Mouse (Mus musculus): ENCODE data around the gene Trim7. TPM values are rescaled to one million over a fixed set of nuclear protein-coding genes. Genes with fewer than 3 reads are reported as not detected.
"Not testable (repeated sequence)": the region's sequence is repeated elsewhere in the genome, so short reads cannot be mapped to it uniquely, and the experiment has no call there.

Gene Trim7
- polyA plus RNA-seq, 1 experiment = not detected

DNA sequence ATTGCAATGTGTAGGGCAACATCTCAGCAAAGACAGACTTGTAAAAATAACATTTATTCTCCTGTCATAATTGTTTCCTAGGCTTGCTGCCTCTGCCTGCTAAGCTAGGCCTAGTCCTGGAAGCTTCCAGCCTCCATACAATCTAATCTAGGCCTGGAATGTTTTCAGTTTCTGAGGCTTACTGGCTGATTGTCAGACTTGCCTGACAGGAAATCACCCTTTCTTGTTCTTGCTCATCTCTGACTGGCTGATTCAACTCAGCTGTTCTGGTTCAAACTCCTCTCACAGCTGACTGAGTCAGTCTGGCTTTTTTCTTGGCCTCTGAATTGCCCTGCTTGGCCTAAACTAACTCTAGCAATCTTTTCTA lies 5.6 kb upstream of the Trim7 start:
- peaks cover 8% of the 10 kb centered on the region for H3K36me3 ChIP-seq (ENCODE audit: control insufficient read depth)
- peaks cover 23% of the 10 kb centered on the region for H3K27me3 ChIP-seq (ENCODE audit: control insufficient read depth)
- H3K4me1 ChIP-seq (ENCODE audit: control insufficient read depth) = peaks cover 60% of the 10 kb centered on the region
- no peaks in the 10 kb centered on the region for H3K9me3 ChIP-seq (ENCODE audit: control insufficient read depth, low read length)
- TF ChIP-seq GATA1 (IDR thresholded peaks at IDR 0.05; ENCODE audit: low read length) (no peak), TAL1 (IDR thresholded peaks at IDR 0.05; ENCODE audit: low read length) (no peak)
- H3K4me3 ChIP-seq (replicated peaks) = no peak overlapping the region

DNA sequence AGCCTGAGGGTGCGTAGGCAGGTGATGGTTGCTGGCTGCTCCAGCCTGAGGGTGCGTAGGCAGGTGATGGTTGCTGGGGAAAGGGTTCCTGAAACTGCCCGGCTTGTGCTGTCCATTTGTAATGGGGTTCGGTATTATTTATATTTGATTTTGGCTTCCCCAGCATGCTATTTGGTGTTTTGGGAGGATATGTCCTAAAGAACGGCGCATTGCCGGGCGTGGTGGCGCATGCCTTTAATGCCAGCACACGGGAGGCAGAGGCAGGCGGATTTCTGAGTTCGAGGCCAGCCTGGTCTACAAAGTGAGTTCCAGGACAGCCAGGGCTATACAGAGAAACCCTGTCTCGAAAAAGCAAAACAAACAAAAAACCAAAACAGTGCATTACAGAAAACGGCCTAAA lies 4.6 kb upstream of the Trim7 start:
- H3K4me3 ChIP-seq (replicated peaks); H3K36me3 ChIP-seq (ENCODE audit: control insufficient read depth); H3K9me3 ChIP-seq (ENCODE audit: control insufficient read depth, low read length): not testable (repeated sequence)
- peaks cover 52% of the 10 kb centered on the region for H3K4me1 ChIP-seq (ENCODE audit: control insufficient read depth)
- H3K27me3 ChIP-seq (ENCODE audit: control insufficient read depth) = peaks cover 28% of the 10 kb centered on the region

DNA sequence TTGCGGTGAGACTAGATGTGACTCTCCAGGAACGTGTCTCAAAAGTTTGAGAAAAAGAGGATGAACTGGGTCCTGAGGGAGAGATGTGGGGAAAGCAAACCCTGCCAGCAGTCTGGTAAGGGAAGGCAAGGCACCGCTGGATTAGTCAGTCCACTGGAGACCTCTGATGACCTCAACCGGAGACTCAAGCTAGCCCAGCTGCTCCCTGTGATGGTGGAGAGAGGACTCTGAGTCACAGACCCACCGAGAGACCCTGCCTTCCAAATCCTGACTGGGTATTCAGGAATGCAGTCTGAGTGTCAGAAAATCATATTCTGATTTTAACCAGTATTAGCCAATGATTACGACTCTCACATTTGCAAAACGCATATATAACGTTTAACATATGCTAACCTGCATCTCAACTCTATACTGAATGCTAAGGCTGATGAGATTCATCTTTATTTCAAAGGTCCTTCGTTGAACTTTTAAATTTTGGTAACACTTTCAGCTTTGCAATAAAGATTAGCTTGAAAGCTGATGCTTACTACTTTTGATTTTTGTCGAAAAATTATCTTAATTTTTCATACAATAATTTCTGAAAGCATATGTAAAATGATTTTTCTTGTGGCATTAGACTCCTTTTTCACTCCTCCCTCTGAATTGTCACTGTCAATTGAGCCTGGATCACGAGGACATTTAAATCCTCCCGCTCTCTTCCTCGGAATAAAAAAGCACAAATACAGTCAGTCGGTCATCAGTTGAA lies 3.0 kb upstream of the Trim7 start:
- H3K4me3 ChIP-seq (replicated peaks) = peak overlapping the region; percentile 62
- peaks cover 6% of the 10 kb centered on the region for H3K9me3 ChIP-seq (ENCODE audit: control insufficient read depth, low read length)
- TF ChIP-seq GATA1 (IDR thresholded peaks at IDR 0.05; ENCODE audit: low read length) = no peak
- TF ChIP-seq TAL1 (IDR thresholded peaks at IDR 0.05; ENCODE audit: low read length) = no peak
- H3K27me3 ChIP-seq (ENCODE audit: control insufficient read depth) = peaks cover 43% of the 10 kb centered on the region
- H3K36me3 ChIP-seq (ENCODE audit: control insufficient read depth) = no peaks in the 10 kb centered on the region
- peaks cover 59% of the 10 kb centered on the region for H3K4me1 ChIP-seq (ENCODE audit: control insufficient read depth)

DNA sequence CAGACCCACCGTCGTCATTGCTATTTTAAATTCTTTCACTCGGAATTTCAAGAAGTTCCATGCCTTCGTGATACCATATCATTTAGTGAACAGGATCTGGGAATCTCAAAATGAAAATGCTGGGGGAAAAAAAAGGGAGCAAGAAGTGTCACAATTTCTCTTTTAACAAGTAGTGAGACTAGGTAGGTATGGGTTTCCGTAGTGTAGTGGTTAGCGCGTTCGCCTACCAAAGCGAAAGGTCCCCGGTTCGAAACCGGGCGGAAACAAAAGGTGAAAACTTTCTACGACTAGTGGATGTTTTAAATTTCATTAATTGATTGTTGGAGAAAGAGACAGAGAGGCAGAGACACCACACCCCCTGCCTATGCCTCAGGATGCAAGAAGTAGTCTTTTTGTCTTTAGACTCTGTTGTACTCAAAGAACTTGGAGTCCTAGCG lies 2.4 kb upstream of the Trim7 start:
- Histone ChIP-seq H3K27me3 (ENCODE audit: control insufficient read depth) (peaks cover 45% of the 10 kb centered on the region), H3K4me1 (ENCODE audit: control insufficient read depth) (peaks cover 53% of the 10 kb centered on the region), H3K9me3 (ENCODE audit: control insufficient read depth, low read length) (peaks cover 9% of the 10 kb centered on the region), H3K36me3 (ENCODE audit: control insufficient read depth) (no peaks in the 10 kb centered on the region), H3K4me3 (replicated peaks) (peak overlapping the region; percentile 62)
- TF ChIP-seq TAL1 (IDR thresholded peaks at IDR 0.05; ENCODE audit: low read length) = no peak
- no peak for TF ChIP-seq GATA1 (IDR thresholded peaks at IDR 0.05; ENCODE audit: low read length)

DNA sequence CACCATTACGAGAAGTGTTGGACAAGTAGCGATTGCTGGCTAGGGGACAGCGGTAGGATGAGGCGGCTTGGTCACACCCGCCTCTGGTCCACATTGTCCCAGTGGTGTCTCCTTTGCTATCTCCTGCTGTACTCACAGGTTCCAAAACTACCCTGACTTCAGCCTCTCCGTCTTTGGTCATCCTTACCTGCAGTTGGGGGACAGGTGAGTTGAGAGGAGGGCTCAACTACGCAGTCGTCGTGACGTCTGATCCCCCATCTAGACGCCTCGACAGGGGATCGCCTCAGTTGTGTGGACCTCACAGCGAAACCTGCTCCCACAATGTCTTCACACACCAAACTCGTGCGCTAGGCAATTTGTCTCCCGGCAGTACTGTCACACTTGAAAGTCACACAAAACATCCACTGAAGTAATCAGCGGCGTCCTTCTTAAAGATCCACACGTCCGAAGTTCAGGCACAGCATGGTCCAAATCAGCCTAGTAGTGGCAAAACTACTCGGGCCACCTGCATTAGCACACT lies 1.6 kb upstream of the Trim7 start:
- Histone ChIP-seq H3K4me3 (replicated peaks) (peak overlapping the region; percentile 62), H3K4me1 (ENCODE audit: control insufficient read depth) (peaks cover 51% of the 10 kb centered on the region)
- TF ChIP-seq GATA1 (IDR thresholded peaks at IDR 0.05; ENCODE audit: low read length) (no peak), TAL1 (IDR thresholded peaks at IDR 0.05; ENCODE audit: low read length) (no peak)

DNA sequence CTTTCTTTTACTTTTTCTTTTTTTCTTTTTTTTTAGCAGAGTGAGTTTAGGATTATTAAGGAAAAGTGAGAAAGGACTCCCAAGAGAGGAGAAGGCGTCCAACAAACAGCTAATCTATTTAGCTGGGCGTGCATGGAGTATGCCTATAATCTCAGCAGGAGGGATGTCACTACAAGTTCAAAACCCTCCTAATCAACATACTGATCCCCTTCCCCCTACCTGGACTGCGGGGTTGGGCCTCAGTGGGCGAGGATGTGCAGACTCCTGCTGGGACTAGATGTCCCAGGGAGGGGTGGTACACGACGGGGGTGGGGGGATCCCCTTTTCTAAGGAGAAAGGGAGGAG lies 784 bp downstream of the Trim7 start:
- peaks cover 11% of the 10 kb centered on the region for H3K9me3 ChIP-seq (ENCODE audit: control insufficient read depth, low read length)
- no peaks in the 10 kb centered on the region for H3K36me3 ChIP-seq (ENCODE audit: control insufficient read depth)
- peaks cover 45% of the 10 kb centered on the region for H3K27me3 ChIP-seq (ENCODE audit: control insufficient read depth)
- TF ChIP-seq GATA1 (IDR thresholded peaks at IDR 0.05; ENCODE audit: low read length) (no peak), TAL1 (IDR thresholded peaks at IDR 0.05; ENCODE audit: low read length) (no peak)
- H3K4me1 ChIP-seq (ENCODE audit: control insufficient read depth) = peaks cover 34% of the 10 kb centered on the region
- peak overlapping the region; percentile 66 for H3K4me3 ChIP-seq (replicated peaks)

More for the DNA sequence above, 1.6 kb upstream of the Trim7 start:
- Histone ChIP-seq H3K36me3 (ENCODE audit: control insufficient read depth) (no peaks in the 10 kb centered on the region), H3K27me3 (ENCODE audit: control insufficient read depth) (peaks cover 45% of the 10 kb centered on the region), H3K9me3 (ENCODE audit: control insufficient read depth, low read length) (peaks cover 11% of the 10 kb centered on the region)

DNA sequence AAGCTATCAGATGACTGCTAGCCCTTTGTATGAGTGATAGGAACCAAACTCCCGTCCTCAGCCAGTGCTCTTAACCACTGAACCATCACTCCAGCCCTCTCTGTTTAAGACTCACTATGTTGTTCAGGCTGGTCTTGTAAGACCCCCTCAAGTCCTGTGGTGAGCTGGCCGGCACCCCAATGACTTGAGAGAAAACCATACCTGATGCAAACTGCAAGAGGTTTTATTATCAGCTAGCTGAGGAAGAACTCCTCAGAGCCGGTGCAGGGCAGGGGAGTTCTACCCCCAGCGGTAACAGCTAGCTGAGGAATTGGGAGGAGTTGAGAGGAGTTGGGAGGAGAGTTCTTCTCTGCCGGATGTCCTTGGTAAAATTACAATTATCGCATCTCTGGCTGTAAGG lies 2.0 kb downstream of the Trim7 start:
- Histone ChIP-seq H3K9me3 (ENCODE audit: control insufficient read depth, low read length) (peaks cover 11% of the 10 kb centered on the region), H3K4me3 (replicated peaks) (no peak overlapping the region), H3K36me3 (ENCODE audit: control insufficient read depth) (no peaks in the 10 kb centered on the region), H3K4me1 (ENCODE audit: control insufficient read depth) (peaks cover 32% of the 10 kb centered on the region), H3K27me3 (ENCODE audit: control insufficient read depth) (peaks cover 41% of the 10 kb centered on the region)
- no peak for TF ChIP-seq TAL1 (IDR thresholded peaks at IDR 0.05; ENCODE audit: low read length)
- TF ChIP-seq GATA1 (IDR thresholded peaks at IDR 0.05; ENCODE audit: low read length) = no peak

DNA sequence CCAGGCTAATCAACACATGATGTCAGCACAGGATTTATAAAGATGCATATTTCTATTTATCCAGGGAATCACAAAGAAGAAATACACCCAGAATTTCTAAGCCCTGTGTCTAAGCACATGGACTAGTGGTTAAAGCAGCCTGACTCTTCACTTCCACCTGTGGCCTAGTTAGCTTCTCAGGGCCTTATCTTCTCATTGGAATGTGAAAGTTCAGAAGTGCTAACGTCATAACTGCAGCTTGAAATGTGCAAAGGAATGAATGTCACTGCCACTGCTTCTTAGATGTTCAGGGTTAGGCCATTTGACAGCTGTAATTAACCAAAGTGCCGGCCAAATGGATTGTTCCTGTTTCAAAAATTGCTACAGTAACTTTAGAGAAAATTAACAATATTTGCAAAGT lies 4.3 kb downstream of the Trim7 start:
- peaks cover 11% of the 10 kb centered on the region for H3K9me3 ChIP-seq (ENCODE audit: control insufficient read depth, low read length)
- H3K27me3 ChIP-seq (ENCODE audit: control insufficient read depth) = peaks cover 23% of the 10 kb centered on the region
- H3K4me1 ChIP-seq (ENCODE audit: control insufficient read depth) = peaks cover 35% of the 10 kb centered on the region
- TF ChIP-seq TAL1 (IDR thresholded peaks at IDR 0.05; ENCODE audit: low read length) (no peak), GATA1 (IDR thresholded peaks at IDR 0.05; ENCODE audit: low read length) (no peak)
- no peak overlapping the region for H3K4me3 ChIP-seq (replicated peaks)
- no peaks in the 10 kb centered on the region for H3K36me3 ChIP-seq (ENCODE audit: control insufficient read depth)

DNA sequence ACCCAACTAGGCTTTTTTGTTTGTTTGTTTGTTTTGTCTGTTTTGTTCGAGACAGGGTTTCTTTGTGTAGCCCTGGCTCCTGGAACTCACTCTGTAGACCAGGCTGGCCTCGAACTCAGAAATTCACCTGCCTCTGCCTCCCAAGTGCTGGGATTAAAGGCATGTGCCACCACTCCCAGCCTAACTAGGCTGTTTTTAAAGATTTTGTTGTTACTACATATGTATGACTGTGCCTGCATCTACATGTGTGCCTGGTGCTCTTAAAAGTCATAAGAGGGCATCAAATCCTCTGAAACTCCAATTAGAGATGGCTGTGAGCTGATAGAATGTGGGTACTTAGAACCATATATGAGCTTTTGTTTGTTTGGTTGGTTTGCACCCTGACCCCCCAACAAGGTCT lies 5.3 kb downstream of the Trim7 start:
- Histone ChIP-seq H3K9me3 (ENCODE audit: control insufficient read depth, low read length) (peaks cover 11% of the 10 kb centered on the region), H3K27me3 (ENCODE audit: control insufficient read depth) (peaks cover 25% of the 10 kb centered on the region), H3K4me1 (ENCODE audit: control insufficient read depth) (peaks cover 33% of the 10 kb centered on the region), H3K36me3 (ENCODE audit: control insufficient read depth) (no peaks in the 10 kb centered on the region), H3K4me3 (replicated peaks) (no peak overlapping the region)
- TF ChIP-seq TAL1 (IDR thresholded peaks at IDR 0.05; ENCODE audit: low read length) = no peak
- TF ChIP-seq GATA1 (IDR thresholded peaks at IDR 0.05; ENCODE audit: low read length) = no peak

Measured in erythroblast, embryonic 14.5 days (primary cell).